Mouse (Mus musculus) erythroblast, embryonic 14.5 days (primary cell): ENCODE data around the gene Olfr1193.

Source experiments
- GATA1 ChIP-seq: IDR thresholded peaks from 2 replicates; pipeline ENCODE4 v1.6.1; 2012; ENCODE audit warnings: low read length, inconsistent platforms, mixed read lengths
- TAL1 ChIP-seq: IDR thresholded peaks from 3 replicates; pipeline ENCODE4 v1.6.1; 2012; ENCODE audit warnings: low read length, inconsistent platforms, mixed read lengths

DNA sequence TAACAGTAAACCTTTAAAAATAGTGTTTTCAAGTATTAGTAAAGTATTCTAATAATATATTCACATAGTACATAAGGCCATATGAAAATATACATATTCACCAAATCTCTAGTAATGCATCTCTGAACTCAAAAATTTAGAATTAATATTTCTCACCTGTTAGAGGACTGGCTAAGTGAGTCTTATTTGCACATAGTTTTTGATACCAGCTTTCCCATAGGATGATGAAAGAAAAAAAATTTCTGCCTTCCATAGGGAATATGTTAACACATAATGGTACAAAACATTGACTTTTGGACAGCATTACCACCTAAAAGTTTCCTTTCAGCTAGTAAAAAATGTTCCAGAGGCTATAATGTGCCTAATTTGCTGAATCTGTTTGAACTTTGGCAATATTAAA, 13.7 kb downstream of the Olfr1193 start, which contains the start of gene Olfr1195:
- TF ChIP-seq TAL1 (no peak), GATA1 (no peak)
